Comparison of ENCODE assay signal across 9 mouse cellular contexts in genomic region chr15:87597149-87597548, GRCm38 (mm10). TPM values are rescaled to one million over a fixed set of nuclear protein-coding genes. Genes with fewer than 3 reads are reported as not detected.
A peak's percentile ranks its signal among the peaks of the same experiment; 100 is the strongest.
DNase-seq lines count a peak whose midpoint lies in the region; TF ChIP-seq lines count a peak whose summit lies in the region.
"Had no signal": no experiment of that assay in that cellular context is flagged by ENCODE, and none has a peak within 500 bp of the region (broad histone marks: within the 10 kb centered on the region; RNA-seq: fewer than 3 reads in every experiment).

No protein-coding gene starts in this region.

- H3K4me1 ChIP-seq in hindbrain, embryonic 10.5 days (replicated peaks) = no peaks in the 10 kb centered on the region
- H3K4me1 ChIP-seq in thymus, adult 2 months (replicated peaks; ENCODE audit: control insufficient read depth, insufficient read depth, low read length) = no peaks in the 10 kb centered on the region
- H3K4me1 ChIP-seq: neural tube, embryonic 12.5 days had no signal

- peak; percentile 8 to 15 for DNase-seq in lung, adult 18-20 months
- no peak for DNase-seq in lung, postnatal 25 days (ENCODE audit: low spot score)
- peak; percentile 24 for DNase-seq in adrenal gland, postnatal 25 days
- peak; percentile 17 for DNase-seq in kidney, postnatal 14 days
- DNase-seq in right cerebral cortex, postnatal 14 days = peak; percentile 44
- no peak for DNase-seq in hindbrain, embryonic 10.5 days (ENCODE audit: low spot score)
- DNase-seq in thymus, postnatal 10 days (ENCODE audit: low spot score in 2 of 2) = no peak
- no peak for DNase-seq in thymus, adult 2 months

- no peak overlapping the region for H3K4me3 ChIP-seq in hindbrain, embryonic 10.5 days
- H3K4me3 ChIP-seq in thymus, adult 2 months (ENCODE audit: control insufficient read depth, insufficient read depth, low read length) = no peak overlapping the region
- H3K4me3 ChIP-seq: neural tube, embryonic 12.5 days had no signal

- no peaks in the 10 kb centered on the region; the same call in 1 of the 2 replicates for H3K36me3 ChIP-seq in hindbrain, embryonic 10.5 days
- H3K36me3 ChIP-seq in thymus, adult 2 months (ENCODE audit: control insufficient read depth, insufficient read depth, low read length) = no peaks in the 10 kb centered on the region
- H3K36me3 ChIP-seq: neural tube, embryonic 12.5 days had no signal

- H3K9me3 ChIP-seq in hindbrain, embryonic 10.5 days = no peaks in the 10 kb centered on the region
- H3K9me3 ChIP-seq: neural tube, embryonic 12.5 days had no signal

- H3K27me3 ChIP-seq in hindbrain, embryonic 10.5 days (ENCODE audit: insufficient read depth, poor library complexity, severe bottlenecking) = no peaks in the 10 kb centered on the region
- no peaks in the 10 kb centered on the region for H3K27me3 ChIP-seq in thymus, adult 2 months (ENCODE audit: control insufficient read depth, insufficient read depth, low read length)
- H3K27me3 ChIP-seq: neural tube, embryonic 12.5 days had no signal

- TF ChIP-seq POLR2A in thymus, adult 2 months (IDR thresholded peaks at IDR 0.05; ENCODE audit: control insufficient read depth, extremely low read depth, insufficient read depth, low read length, poor library complexity) = no peak

- H3K27ac ChIP-seq in hindbrain, embryonic 10.5 days = no peak overlapping the region
- H3K27ac ChIP-seq in thymus, adult 2 months (ENCODE audit: control insufficient read depth, insufficient read depth, low read length) = no peak overlapping the region
- H3K27ac ChIP-seq: neural tube, embryonic 12.5 days had no signal

- TF ChIP-seq CTCF in thymus, adult 2 months (IDR thresholded peaks at IDR 0.05; ENCODE audit: borderline replicate concordance, control insufficient read depth, extremely low read depth, insufficient read depth, low read length, poor library complexity) = no peak

- 93% methylated on average over 4 of the region's 4 CpGs for WGBS in hindbrain, embryonic 10.5 days
- WGBS in thymus, adult 2 months = 83% methylated on average over 4 of the region's 4 CpGs

RNA-seq across cellular contexts. Expression of gene Fam19a5, which starts 53.0 kb away (rescaled TPM):
- total RNA-seq in adrenal gland, postnatal 25 days (2021) = 19.0 and 24.5 TPM in 2 replicates
- polyA plus RNA-seq in hindbrain, embryonic 10.5 days (2016; fragmentation: Nextera tagmentation; extraction: Ambion mirVana) = 6.4 and 8.2 TPM in 2 replicates
- polyA plus RNA-seq in thymus, adult 2 months (2012; rRNA removed) = 1.1 and 1.2 TPM in 2 replicates

Comparison
In these comparisons a context has a peak if more than half of its experiments do, and no peak if none do; other contexts are left out.
1. DNase-seq: peak in lung, adult 18-20 months (2 of 2), adrenal gland, postnatal 25 days (single experiment), kidney, postnatal 14 days (single experiment) and right cerebral cortex, postnatal 14 days (single experiment); none in lung, postnatal 25 days (single experiment), hindbrain, embryonic 10.5 days (single experiment), thymus, postnatal 10 days (0 of 2) and thymus, adult 2 months (single experiment).